Comparison of ENCODE assay signal across 24 mouse cellular contexts in genomic region chr2:14151854-14152253, GRCm38 (mm10). TPM values are rescaled to one million over a fixed set of nuclear protein-coding genes. Genes with fewer than 3 reads are reported as not detected.
A peak's percentile ranks its signal among the peaks of the same experiment; 100 is the strongest.
DNase-seq lines count a peak whose midpoint lies in the region; TF ChIP-seq lines count a peak whose summit lies in the region.
"Had no signal": no experiment of that assay in that cellular context is flagged by ENCODE, and none has a peak within 500 bp of the region (broad histone marks: within the 10 kb centered on the region; RNA-seq: fewer than 3 reads in every experiment).

No protein-coding gene starts in this region.

- no peaks in the 10 kb centered on the region for H3K9me3 ChIP-seq in heart, embryonic 10.5 days
- H3K9me3 ChIP-seq: embryonic facial prominence, embryonic 13.5 days; forebrain, embryonic 15.5 days; hindbrain, embryonic 13.5 days; liver, embryonic 13.5 days had no signal

- H3K4me2 ChIP-seq in myocyte (ENCODE audit: low read depth): no peak overlapping the region
- H3K4me2 ChIP-seq: embryonic facial prominence, embryonic 13.5 days; forebrain, embryonic 15.5 days; hindbrain, embryonic 13.5 days; liver, embryonic 13.5 days had no signal

- no peak overlapping the region for H3K27ac ChIP-seq in heart, embryonic 10.5 days
- H3K27ac ChIP-seq: embryonic facial prominence, embryonic 13.5 days; forebrain, embryonic 15.5 days; heart, adult 2 months; hindbrain, embryonic 13.5 days; left cerebral cortex, adult 2 months; liver, embryonic 13.5 days; stomach, postnatal 0 days had no signal

- H3ac ChIP-seq in myocyte (ENCODE audit: control insufficient read depth, insufficient read length): no peak overlapping the region

- H3K36me3 ChIP-seq in heart, embryonic 10.5 days: no peaks in the 10 kb centered on the region
- H3K36me3 ChIP-seq in myocyte (ENCODE audit: control insufficient read depth, insufficient read depth): peaks cover 35% of the 10 kb centered on the region
- H3K36me3 ChIP-seq: hindbrain, embryonic 13.5 days; liver, embryonic 13.5 days had no signal

- no peaks in the 10 kb centered on the region for H3K4me1 ChIP-seq in heart, embryonic 10.5 days
- H3K4me1 ChIP-seq: embryonic facial prominence, embryonic 13.5 days; forebrain, embryonic 15.5 days; hindbrain, embryonic 13.5 days; liver, embryonic 13.5 days had no signal

- H3K4me3 ChIP-seq in heart, embryonic 10.5 days: no peak overlapping the region
- no peak overlapping the region for H3K4me3 ChIP-seq in myocyte
- H3K4me3 ChIP-seq: embryonic facial prominence, embryonic 13.5 days; erythroblast, embryonic 14.5 days; forebrain, embryonic 15.5 days; heart, adult 2 months; hindbrain, embryonic 13.5 days; left cerebral cortex, adult 2 months; liver, embryonic 13.5 days had no signal

- H3K79me2 ChIP-seq in myocyte (ENCODE audit: control insufficient read depth, insufficient read depth): no peaks in the 10 kb centered on the region

- 87% methylated on average over 6 of the region's 6 CpGs for WGBS in heart, embryonic 10.5 days

- H3K27me3 ChIP-seq in heart, embryonic 10.5 days (ENCODE audit: insufficient read depth, poor library complexity, severe bottlenecking): no peaks in the 10 kb centered on the region
- no peaks in the 10 kb centered on the region for H3K27me3 ChIP-seq in myocyte (ENCODE audit: control insufficient read depth, insufficient read depth, insufficient read length)
- H3K27me3 ChIP-seq: embryonic facial prominence, embryonic 13.5 days; forebrain, embryonic 15.5 days; hindbrain, embryonic 13.5 days; liver, embryonic 13.5 days; Patski had no signal

- peak; percentile 14 for TF ChIP-seq POLR2A in myocyte (IDR thresholded peaks at IDR 0.05; ENCODE audit: insufficient read length, low read depth)

- DNase-seq in heart, adult 11 months: peak; percentile 83
- no peak for DNase-seq in heart, embryonic 10.5 days (ENCODE audit: low spot score)
- peak; percentile 52 for DNase-seq in cerebellum, adult 11-12 months
- peak; percentile 53 for DNase-seq in cerebellum, adult 9-11 months
- no peak for DNase-seq in MN1 (ENCODE audit: low spot score)
- DNase-seq in spleen, adult 18-20 months: no peak
- DNase-seq: adrenal gland, adult 8-10 months; embryo, embryonic 11 days; gastrocnemius, postnatal 14 days; heart, adult 2 months; kidney, adult 8-10 months; kidney, postnatal 10 days; liver, embryonic 13.5 days; lung, adult 2 months; lung, postnatal 14 days had no signal

TF ChIP-seq in myocyte, 11 proteins besides CTCF, POLR2A, EP300 and RAD21:
- no peak for TF ChIP-seq MAX (IDR thresholded peaks at IDR 0.05; ENCODE audit: low read depth)
- no peak for TF ChIP-seq REST (IDR thresholded peaks at IDR 0.05; ENCODE audit: insufficient read depth, insufficient read length)
- TF ChIP-seq POLR2AphosphoS2 (IDR thresholded peaks at IDR 0.05; ENCODE audit: insufficient read length, low read depth): no peak
- TF ChIP-seq TCF12 (IDR thresholded peaks at IDR 0.05; ENCODE audit: insufficient read depth, poor library complexity, severe bottlenecking): no peak

RNA-seq across cellular contexts. Expression of gene Tmem236, which starts 22.5 kb away (rescaled TPM):
- 0.06 TPM in 1 of 2 replicates, not detected in the other for polyA plus RNA-seq in heart, embryonic 10.5 days (2016; fragmentation: Nextera tagmentation; extraction: Ambion mirVana)
- polyA plus RNA-seq in myocyte (2012; fragmentation: generic; extraction: Trizol): 0.08 TPM
- polyA plus RNA-seq: erythroblast, embryonic 14.5 days; heart, adult 2 months; heart, embryonic 14.5 days; liver, embryonic 13.5 days; lung, adult 2 months had no signal

Comparison
In these comparisons a context has a peak if more than half of its experiments do, and no peak if none do; other contexts are left out.
1. DNase-seq: peak in heart, adult 11 months (single experiment), cerebellum, adult 11-12 months (single experiment) and cerebellum, adult 9-11 months (single experiment); none in heart, embryonic 10.5 days (single experiment), MN1 (single experiment) and spleen, adult 18-20 months (0 of 2).